Mouse (Mus musculus) small intestine, adult 2 months (tissue): ENCODE data around the gene 1500009L16Rik.

ENCODE experiments used
- CTCF ChIP-seq: fragments of 200-500 bp; IDR thresholded peaks from 2 replicates; pipeline ENCODE4 v1.5.1; 2012; ENCODE audit warnings: low read depth, mild to moderate bottlenecking, control low read depth, inconsistent platforms, low read length, moderate library complexity, mixed read lengths; ENCODE audit not compliant: insufficient replicate concordance, insufficient read length; ENCODE audit errors: extremely low read depth
- POLR2A ChIP-seq: fragments of 200-500 bp; IDR thresholded peaks from 2 replicates; pipeline ENCODE4 v1.6.1; 2012; ENCODE audit warnings: low read depth, mild to moderate bottlenecking, control low read depth, inconsistent platforms, low read length, moderate library complexity

GRCm38 (mm10) chr10:83696226-83696625, 26.4 kb upstream of the 1500009L16Rik start:
- no peak for TF ChIP-seq POLR2A
- no peak for TF ChIP-seq CTCF
